8 mouse cellular contexts compared by ENCODE assay signal in the genomic region with DNA sequence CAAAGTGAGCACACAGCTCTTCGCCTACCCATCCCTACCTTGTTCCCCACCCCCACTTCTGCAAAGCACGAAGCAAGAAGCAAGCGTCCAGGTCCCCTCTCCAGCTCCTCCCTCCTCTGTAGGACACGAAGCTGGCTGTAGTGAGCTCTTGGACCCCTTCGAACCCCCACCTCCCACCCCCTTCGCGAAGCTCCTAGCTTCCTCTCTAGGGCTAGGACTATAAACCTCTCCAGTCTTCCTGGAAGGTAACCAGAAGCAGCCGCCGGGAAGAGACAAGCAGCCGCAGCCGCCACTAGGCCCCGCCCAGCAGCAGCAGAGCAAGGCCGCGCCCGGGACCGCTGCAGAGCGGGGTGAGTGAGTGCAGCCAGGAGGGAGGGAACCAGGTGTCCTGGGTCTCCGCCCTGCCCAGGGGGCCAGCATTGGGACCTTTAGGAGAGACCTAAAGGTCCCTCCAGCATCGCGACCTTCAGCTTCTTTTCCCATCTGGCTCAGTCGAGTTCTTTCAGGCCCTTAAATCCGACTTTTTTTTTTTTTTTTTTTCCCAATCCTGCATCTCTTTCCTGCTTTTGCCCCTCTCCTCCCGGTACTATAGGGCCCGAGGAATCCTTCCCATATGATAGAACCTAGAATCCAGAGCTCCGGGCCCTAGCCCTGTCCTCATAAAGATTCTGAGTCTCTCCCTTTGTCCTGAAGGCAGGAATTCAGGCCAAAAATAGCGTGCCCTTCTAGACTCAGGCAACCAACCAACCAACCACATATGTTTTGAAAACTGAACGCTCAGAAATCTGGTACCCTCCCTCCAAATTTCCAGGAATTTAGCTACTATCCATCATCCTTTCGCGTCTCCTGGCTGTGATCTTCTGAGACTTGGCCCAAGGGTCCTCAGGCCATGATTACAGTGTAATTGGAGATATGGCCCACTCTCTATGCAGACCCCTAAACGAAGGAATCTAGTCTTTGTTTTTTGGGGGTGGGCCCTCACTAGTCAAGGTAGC. TPM values are rescaled to one million over a fixed set of nuclear protein-coding genes. Genes with fewer than 3 reads are reported as not detected.
A peak's percentile ranks its signal among the peaks of the same experiment; 100 is the strongest.
DNase-seq lines count a peak whose midpoint lies in the region; ATAC-seq and TF ChIP-seq lines count a peak whose summit lies in the region.

A gene (plus strand): TSS at position 105 of the 995 bp plus-strand sequence.
A gene (plus strand): TSS at position 204 of the 995 bp plus-strand sequence.

- peak within 1 kb of the TSS; percentile 60 for H3K9ac ChIP-seq in forebrain, embryonic 11.5 days (ENCODE audit: low read length)
- peak within 1 kb of the TSS; percentile 72 for H3K9ac ChIP-seq in heart, postnatal 0 days (replicated peaks; ENCODE audit: low read depth, low read length)
- peak within 1 kb of the TSS; percentile 63 for H3K9ac ChIP-seq in liver, postnatal 0 days (replicated peaks)
- H3K9ac ChIP-seq in neural tube, embryonic 13.5 days, result peak within 1 kb of the TSS; percentile 92

- WGBS in forebrain, embryonic 11.5 days, result 2% methylated on average over 29 of the region's 30 CpGs
- WGBS in heart, postnatal 0 days, result 1% methylated on average over 29 of the region's 30 CpGs
- WGBS in liver, postnatal 0 days (ENCODE audit: insufficient replicate concordance), result 6% methylated on average over 28 of the region's 30 CpGs
- WGBS in neural tube, embryonic 13.5 days, result 1% methylated on average over 29 of the region's 30 CpGs

- DNase-seq in brain, embryonic 14.5 days (ENCODE audit: low read depth), result peak; percentile 84
- DNase-seq in forebrain, embryonic 11.5 days (ENCODE audit: low spot score), result peak; percentile 85
- peak; percentile 83 for DNase-seq in heart, postnatal 0 days (ENCODE audit: low spot score)
- peak; percentile 82 to 89 for DNase-seq in kidney, postnatal 25 days
- DNase-seq in liver, postnatal 0 days, result peak; percentile 84
- peak; percentile 66 for DNase-seq in testis, postnatal 14 days (ENCODE audit: low spot score)

- peak; percentile 60 for ATAC-seq in CD4-positive, CD25-positive, alpha-beta regulatory T cell, adult 4 months
- peak; percentile 39 for ATAC-seq in forebrain, embryonic 11.5 days (replicated peaks; ENCODE audit: low FRiP score)
- peak; percentile 21 for ATAC-seq in heart, postnatal 0 days (ENCODE audit: insufficient read depth, low read depth)
- peak; percentile 31 for ATAC-seq in liver, postnatal 0 days
- ATAC-seq in neural tube, embryonic 13.5 days (ENCODE audit: low read depth), result peak; percentile 48

- peak within 1 kb of the TSS; percentile 55 for H3K27ac ChIP-seq in forebrain, embryonic 11.5 days (ENCODE audit: low read depth, low read length)
- peak within 1 kb of the TSS; percentile 93 for H3K27ac ChIP-seq in heart, postnatal 0 days (ENCODE audit: low read depth)
- peak within 1 kb of the TSS; percentile 92 for H3K27ac ChIP-seq in liver, postnatal 0 days (ENCODE audit: low read depth)
- H3K27ac ChIP-seq in neural tube, embryonic 13.5 days (replicated peaks), result peak within 1 kb of the TSS; percentile 83

- peak within 1 kb of the TSS; percentile 67 for H3K4me2 ChIP-seq in forebrain, embryonic 11.5 days (ENCODE audit: low read depth, low read length, severe bottlenecking)
- peak within 1 kb of the TSS; percentile 68 for H3K4me2 ChIP-seq in heart, postnatal 0 days (ENCODE audit: low read depth, low read length)
- peak within 1 kb of the TSS; percentile 71 for H3K4me2 ChIP-seq in liver, postnatal 0 days (ENCODE audit: low read depth, low read length)
- peak within 1 kb of the TSS; percentile 72 for H3K4me2 ChIP-seq in neural tube, embryonic 13.5 days

- TF ChIP-seq POLR2A in brain, embryonic 14.5 days (IDR thresholded peaks at IDR 0.05; ENCODE audit: borderline replicate concordance, extremely low read depth, insufficient read depth, insufficient read length, poor library complexity, severe bottlenecking), result no peak; the same call in 1 of the 2 replicates

- TF ChIP-seq EP300 in heart, postnatal 0 days (IDR thresholded peaks at IDR 0.05; ENCODE audit: low read depth), result no peak
- TF ChIP-seq EP300 in liver, postnatal 0 days (IDR thresholded peaks at IDR 0.05; ENCODE audit: low read depth), result no peak

- no peaks in the 10 kb centered on the region for H3K27me3 ChIP-seq in forebrain, embryonic 11.5 days (ENCODE audit: control insufficient read depth, insufficient read depth, low read length)
- no peaks in the 10 kb centered on the region for H3K27me3 ChIP-seq in heart, postnatal 0 days (ENCODE audit: control insufficient read depth, insufficient read depth, low read length)
- H3K27me3 ChIP-seq in liver, postnatal 0 days (ENCODE audit: insufficient read depth, low read length), result no peaks in the 10 kb centered on the region
- no peaks in the 10 kb centered on the region for H3K27me3 ChIP-seq in neural tube, embryonic 13.5 days

- no peaks in the 10 kb centered on the region for H3K9me3 ChIP-seq in forebrain, embryonic 11.5 days (ENCODE audit: control insufficient read depth, low read length)
- H3K9me3 ChIP-seq in heart, postnatal 0 days (replicated peaks; ENCODE audit: control insufficient read depth, low read length), result no peaks in the 10 kb centered on the region
- no peaks in the 10 kb centered on the region for H3K9me3 ChIP-seq in liver, postnatal 0 days (ENCODE audit: low read length)
- no peaks in the 10 kb centered on the region for H3K9me3 ChIP-seq in neural tube, embryonic 13.5 days

- H3K4me3 ChIP-seq in forebrain, embryonic 11.5 days (ENCODE audit: low read depth, low read length), result peak within 1 kb of the TSS; percentile 35
- H3K4me3 ChIP-seq in heart, postnatal 0 days (ENCODE audit: low read depth, low read length), result peak within 1 kb of the TSS; percentile 64
- H3K4me3 ChIP-seq in liver, postnatal 0 days (ENCODE audit: low read depth, low read length), result peak within 1 kb of the TSS; percentile 59
- H3K4me3 ChIP-seq in neural tube, embryonic 13.5 days, result peak within 1 kb of the TSS; percentile 57

- no peak for TF ChIP-seq CTCF in brain, embryonic 14.5 days (IDR thresholded peaks at IDR 0.05; ENCODE audit: borderline replicate concordance, extremely low read depth, insufficient read depth, insufficient read length)
- TF ChIP-seq CTCF in heart, postnatal 0 days (IDR thresholded peaks at IDR 0.05; ENCODE audit: low read depth), result no peak
- TF ChIP-seq CTCF in liver, postnatal 0 days (IDR thresholded peaks at IDR 0.05; ENCODE audit: low read depth), result no peak

- no peaks in the 10 kb centered on the region for H3K36me3 ChIP-seq in forebrain, embryonic 11.5 days (ENCODE audit: control insufficient read depth, insufficient read depth, low read length)
- H3K36me3 ChIP-seq in heart, postnatal 0 days (replicated peaks; ENCODE audit: control insufficient read depth, insufficient read depth, low read length), result peaks cover 8% of the 10 kb centered on the region
- H3K36me3 ChIP-seq in liver, postnatal 0 days (replicated peaks; ENCODE audit: insufficient read depth, low read length), result peaks cover 3% of the 10 kb centered on the region; the same call in 1 of the 2 replicates
- peaks cover 9% of the 10 kb centered on the region; the same call in 1 of the 2 replicates for H3K36me3 ChIP-seq in neural tube, embryonic 13.5 days

- peaks cover 4% of the 10 kb centered on the region; the same call in 1 of the 2 replicates for H3K4me1 ChIP-seq in forebrain, embryonic 11.5 days (replicated peaks; ENCODE audit: control insufficient read depth, insufficient read depth, low read length)
- peaks cover 10% of the 10 kb centered on the region for H3K4me1 ChIP-seq in heart, postnatal 0 days (ENCODE audit: control insufficient read depth, insufficient read depth)
- H3K4me1 ChIP-seq in liver, postnatal 0 days (ENCODE audit: insufficient read depth), result peaks cover 20% of the 10 kb centered on the region
- peaks cover 40% of the 10 kb centered on the region for H3K4me1 ChIP-seq in neural tube, embryonic 13.5 days (replicated peaks)

RNA-seq across cellular contexts. Expression of the first gene that starts in this region (rescaled TPM):
- polyA plus RNA-seq in CD4-positive, CD25-positive, alpha-beta regulatory T cell, adult 4 months (2017; shearing (Covaris generic)), result 1 to 10 TPM; 7.5 to 7.8 TPM
- polyA plus RNA-seq in brain, embryonic 14.5 days (2012; rRNA removed), result 55.6 and 62.7 TPM in 2 replicates
- polyA plus RNA-seq in forebrain, embryonic 11.5 days (2014; fragmentation: Nextera tagmentation; extraction: Ambion mirVana), result 29.1 and 36.2 TPM in 2 replicates
- total RNA-seq in heart, postnatal 0 days (2014; rRNA removed; ENCODE audit: low replicate concordance), result 223 and 238 TPM in 2 replicates
- polyA plus RNA-seq in heart, postnatal 0 days (2015; fragmentation: Nextera tagmentation; extraction: Ambion mirVana), result 119 and 123 TPM in 2 replicates
- polyA plus RNA-seq in liver, postnatal 0 days (2015; fragmentation: Nextera tagmentation; extraction: Ambion mirVana), result 38.6 and 40.7 TPM in 2 replicates
- 40.4 and 46.4 TPM in 2 replicates for polyA plus RNA-seq in neural tube, embryonic 13.5 days (2015; fragmentation: Nextera tagmentation; extraction: Ambion mirVana)

RNA-seq across cellular contexts. Expression of the second gene that starts in this region (rescaled TPM):
- not detected for polyA plus RNA-seq in CD4-positive, CD25-positive, alpha-beta regulatory T cell, adult 4 months (2017; shearing (Covaris generic))
- polyA plus RNA-seq in brain, embryonic 14.5 days (2012; rRNA removed), result 4.0 and 5.6 TPM in 2 replicates
- polyA plus RNA-seq in forebrain, embryonic 11.5 days (2014; fragmentation: Nextera tagmentation; extraction: Ambion mirVana), result 0.99 and 1.0 TPM in 2 replicates
- 1.8 and 4.2 TPM in 2 replicates for total RNA-seq in heart, postnatal 0 days (2014; rRNA removed; ENCODE audit: low replicate concordance)
- polyA plus RNA-seq in heart, postnatal 0 days (2015; fragmentation: Nextera tagmentation; extraction: Ambion mirVana), result 0.30 and 0.40 TPM in 2 replicates
- 0.04 and 0.09 TPM in 2 replicates for polyA plus RNA-seq in liver, postnatal 0 days (2015; fragmentation: Nextera tagmentation; extraction: Ambion mirVana)
- 0.64 and 0.76 TPM in 2 replicates for polyA plus RNA-seq in neural tube, embryonic 13.5 days (2015; fragmentation: Nextera tagmentation; extraction: Ambion mirVana)

Comparison
In these comparisons a context has a peak if more than half of its experiments do, and no peak if none do; other contexts are left out.
1. Peak in every context shown above with its lines: DNase-seq, ATAC-seq, H3K4me3 ChIP-seq and H3K27ac ChIP-seq.